Mouse (Mus musculus): ENCODE data around the gene Arrdc5. TPM values are rescaled to one million over a fixed set of nuclear protein-coding genes. Genes with fewer than 3 reads are reported as not detected.

Gene Arrdc5
- polyA plus RNA-seq, 1 experiment, result not detected

DNA sequence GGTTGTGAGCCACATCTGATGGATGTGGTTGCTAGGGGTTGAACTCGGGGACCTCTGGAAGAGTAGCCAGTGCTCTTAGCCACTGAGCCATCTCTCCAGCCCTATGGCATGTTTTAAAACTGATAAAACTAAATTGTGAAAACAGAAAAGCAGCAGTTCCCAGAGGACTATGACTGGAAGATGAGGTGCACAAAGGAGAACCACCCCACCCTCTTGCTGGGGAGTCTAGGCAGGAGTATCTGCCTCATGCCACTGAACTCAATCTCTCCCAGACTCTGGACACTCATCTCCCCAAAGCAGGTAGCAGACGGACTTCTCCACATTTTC lies 22.6 kb downstream of the Arrdc5 start:
- Histone ChIP-seq H3K36me3 (ENCODE audit: control insufficient read depth, insufficient read depth, low read length) (peaks cover 2% of the 10 kb centered on the region; the same call in 1 of the 2 replicates), H3K4me3 (ENCODE audit: insufficient read depth, low read depth, low read length) (no peak overlapping the region), H3K4me1 (ENCODE audit: control insufficient read depth, insufficient read depth, low read length) (peaks cover 35% of the 10 kb centered on the region; the same call in 1 of the 2 replicates), H3K27me3 (replicated peaks; ENCODE audit: control insufficient read depth, insufficient read depth, low read length) (no peaks in the 10 kb centered on the region), H3K27ac (ENCODE audit: insufficient read depth, low read depth, low read length) (0 out of 2 replicates have a peak overlapping the region, but pooled peaks have one; percentile 14)
- no peak for DNase-seq
- TF ChIP-seq CTCF (conservative IDR thresholded peaks at IDR 0.05; ENCODE audit: insufficient read depth, insufficient read length, low read depth, low read length), result no peak
- no peak for TF ChIP-seq POLR2A (IDR thresholded peaks at IDR 0.05; ENCODE audit: low read depth, low read length)
- WGBS, result 41% methylated on average over 2 of the region's 2 CpGs

DNA sequence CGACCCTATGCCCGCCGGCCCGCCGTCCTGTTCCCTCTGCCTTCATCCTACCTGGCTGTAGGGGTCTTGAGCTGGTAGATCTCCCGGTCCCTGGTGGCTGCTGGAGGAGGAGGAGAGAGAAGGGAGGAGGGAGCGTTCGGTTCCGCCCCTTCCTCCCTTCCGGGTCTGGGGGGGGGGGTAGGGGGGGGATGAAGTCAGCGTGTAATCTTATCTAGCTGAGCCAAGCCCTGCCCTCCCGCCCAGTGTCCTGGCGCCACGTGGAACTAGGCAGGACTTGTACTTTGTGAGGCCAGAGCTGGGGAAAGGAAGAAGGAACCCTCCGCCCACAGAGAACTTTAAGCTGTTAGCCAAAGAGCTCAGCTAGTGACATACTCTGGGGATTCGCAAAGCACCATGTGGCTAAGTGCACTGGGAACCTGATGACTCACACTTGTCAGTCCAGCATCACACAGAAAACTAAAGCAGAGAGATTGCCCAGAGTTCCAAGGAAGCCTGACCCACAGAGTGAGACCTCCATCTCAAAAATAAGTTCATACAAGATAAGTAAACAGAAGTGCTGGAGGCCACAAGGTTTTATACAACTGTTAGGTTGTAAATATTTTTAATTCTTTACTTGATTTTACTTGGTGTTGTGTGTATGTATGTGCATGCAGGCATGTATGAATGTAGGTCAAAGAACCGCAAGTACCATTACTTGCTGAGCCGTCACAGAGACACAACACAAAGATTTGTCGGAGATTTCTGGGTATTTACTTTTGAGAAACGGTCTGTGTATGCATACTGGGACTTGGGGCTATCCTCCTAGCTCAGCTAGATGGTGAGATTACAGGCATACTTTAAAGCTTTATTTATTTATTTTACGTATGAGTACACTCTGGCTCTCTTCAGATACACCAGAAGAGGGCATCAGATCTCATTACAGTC lies 23.2 kb downstream of the Arrdc5 start, which contains the start of gene Ticam1:
Gene Ticam1 (minus strand): TSS at position 144 of the 924 bp plus-strand sequence.
- TF ChIP-seq POLR2A (IDR thresholded peaks at IDR 0.05; ENCODE audit: low read depth, low read length) (peak; percentile 40), CTCF (conservative IDR thresholded peaks at IDR 0.05; ENCODE audit: insufficient read depth, insufficient read length, low read depth, low read length) (no peak)
- Histone ChIP-seq H3K27ac (ENCODE audit: insufficient read depth, low read depth, low read length) (peak within 1 kb of the TSS; percentile 93), H3K27me3 (replicated peaks; ENCODE audit: control insufficient read depth, insufficient read depth, low read length) (no peaks in the 10 kb centered on the region), H3K4me1 (ENCODE audit: control insufficient read depth, insufficient read depth, low read length) (peaks cover 37% of the 10 kb centered on the region; the same call in 1 of the 2 replicates), H3K36me3 (ENCODE audit: control insufficient read depth, insufficient read depth, low read length) (peaks cover 2% of the 10 kb centered on the region; the same call in 1 of the 2 replicates), H3K4me3 (ENCODE audit: insufficient read depth, low read depth, low read length) (peak within 1 kb of the TSS; percentile 90)
- WGBS, result 3% methylated on average over 21 of the region's 21 CpGs
- peak; percentile 98 for DNase-seq

DNA sequence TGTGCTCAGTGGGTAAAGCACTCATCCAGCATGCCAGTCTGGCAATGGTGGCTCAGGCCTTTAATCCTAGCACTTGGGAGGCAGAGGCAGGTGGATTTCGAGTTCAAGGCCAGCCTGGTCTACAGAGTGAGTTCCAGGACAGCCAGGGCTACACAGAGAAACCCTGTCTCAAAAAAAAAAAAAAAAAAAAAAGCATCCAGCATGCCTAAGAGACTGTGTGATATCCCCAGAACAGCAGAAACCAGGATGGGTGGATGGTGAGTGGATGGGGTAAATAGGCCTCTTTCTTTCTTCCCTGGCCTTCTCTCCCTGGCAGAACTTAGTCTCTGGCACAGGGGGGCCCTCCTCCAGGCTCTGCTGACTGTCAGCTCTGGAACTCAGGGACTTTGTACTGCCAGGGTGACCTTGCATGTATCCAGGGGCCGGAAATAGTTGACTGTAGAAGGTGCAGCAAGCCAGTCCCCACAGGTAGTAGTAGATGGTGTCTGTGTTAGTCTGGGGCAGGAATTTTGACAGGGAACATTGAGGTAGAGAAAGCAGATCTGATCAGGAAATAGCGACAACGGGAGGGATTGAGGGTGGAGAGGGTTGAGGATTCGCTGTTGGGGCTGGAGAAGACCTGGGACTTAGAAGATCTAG lies 24.1 kb downstream of the Arrdc5 start:
- TF ChIP-seq POLR2A (IDR thresholded peaks at IDR 0.05; ENCODE audit: low read depth, low read length) (no peak), CTCF (conservative IDR thresholded peaks at IDR 0.05; ENCODE audit: insufficient read depth, insufficient read length, low read depth, low read length) (no peak)
- no peaks in the 10 kb centered on the region for H3K27me3 ChIP-seq (replicated peaks; ENCODE audit: control insufficient read depth, insufficient read depth, low read length)
- peak; percentile 87 for DNase-seq
- peaks cover 2% of the 10 kb centered on the region; the same call in 1 of the 2 replicates for H3K36me3 ChIP-seq (ENCODE audit: control insufficient read depth, insufficient read depth, low read length)
- 12% methylated on average over 5 of the region's 5 CpGs for WGBS
- H3K4me1 ChIP-seq (ENCODE audit: control insufficient read depth, insufficient read depth, low read length), result peaks cover 37% of the 10 kb centered on the region; the same call in 1 of the 2 replicates
- H3K27ac ChIP-seq (ENCODE audit: insufficient read depth, low read depth, low read length), result peak overlapping the region; percentile 93
- peak overlapping the region; percentile 90 for H3K4me3 ChIP-seq (ENCODE audit: insufficient read depth, low read depth, low read length)

DNA sequence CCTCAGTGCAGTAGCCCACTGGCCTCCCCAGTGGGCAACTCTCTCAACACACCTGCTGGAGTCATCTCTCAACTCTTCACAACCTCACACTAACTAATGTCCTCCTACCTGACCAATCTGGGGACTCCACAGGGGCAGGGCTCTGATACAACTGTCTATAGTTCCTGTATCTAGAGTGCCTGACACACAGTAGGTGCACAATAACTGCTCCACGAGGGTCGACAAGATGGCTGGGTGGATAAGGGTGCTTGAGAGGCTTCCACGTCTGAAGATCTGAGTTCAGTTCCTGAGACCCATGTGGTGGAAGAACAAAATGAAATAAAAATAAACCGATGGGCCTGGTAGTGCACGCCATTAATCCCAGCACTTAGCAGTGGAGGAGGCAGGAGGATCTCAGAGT lies 26.1 kb downstream of the Arrdc5 start:
- Histone ChIP-seq H3K36me3 (ENCODE audit: control insufficient read depth, insufficient read depth, low read length) (no peaks in the 10 kb centered on the region), H3K4me3 (ENCODE audit: insufficient read depth, low read depth, low read length) (no peak overlapping the region), H3K27me3 (replicated peaks; ENCODE audit: control insufficient read depth, insufficient read depth, low read length) (no peaks in the 10 kb centered on the region), H3K27ac (ENCODE audit: insufficient read depth, low read depth, low read length) (no peak overlapping the region), H3K4me1 (ENCODE audit: control insufficient read depth, insufficient read depth, low read length) (peaks cover 37% of the 10 kb centered on the region; the same call in 1 of the 2 replicates)
- 91% methylated on average over 5 of the region's 5 CpGs for WGBS
- no peak for TF ChIP-seq CTCF (conservative IDR thresholded peaks at IDR 0.05; ENCODE audit: insufficient read depth, insufficient read length, low read depth, low read length)
- TF ChIP-seq POLR2A (IDR thresholded peaks at IDR 0.05; ENCODE audit: low read depth, low read length), result no peak
- DNase-seq, result no peak

DNA sequence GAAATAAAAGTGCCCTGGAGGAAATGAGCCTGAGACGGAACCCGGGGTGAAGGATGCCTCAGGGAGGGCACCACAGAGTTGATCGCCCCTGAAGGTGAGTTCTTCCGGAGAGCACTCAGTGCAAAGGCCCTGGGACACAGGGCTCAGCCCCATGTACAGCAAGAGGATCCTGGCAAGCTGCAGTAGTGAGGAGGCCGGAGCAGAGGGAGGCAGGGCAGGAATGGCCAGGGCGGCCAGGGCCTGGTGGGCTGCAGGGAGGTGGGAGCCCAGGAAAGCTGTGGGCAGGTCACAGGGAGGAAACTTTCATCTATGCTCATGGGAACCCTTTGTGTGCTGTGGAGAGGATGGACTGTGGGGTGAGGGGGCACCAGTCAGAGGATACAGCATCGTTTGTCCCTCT lies 26.6 kb downstream of the Arrdc5 start:
- Histone ChIP-seq H3K27ac (ENCODE audit: insufficient read depth, low read depth, low read length) (peak overlapping the region; percentile 27), H3K36me3 (ENCODE audit: control insufficient read depth, insufficient read depth, low read length) (no peaks in the 10 kb centered on the region), H3K4me1 (ENCODE audit: control insufficient read depth, insufficient read depth, low read length) (peaks cover 37% of the 10 kb centered on the region; the same call in 1 of the 2 replicates), H3K27me3 (replicated peaks; ENCODE audit: control insufficient read depth, insufficient read depth, low read length) (no peaks in the 10 kb centered on the region), H3K4me3 (ENCODE audit: insufficient read depth, low read depth, low read length) (no peak overlapping the region)
- no peak for DNase-seq
- 58% methylated on average over 7 of the region's 7 CpGs for whole genome bisulfite sequencing
- no peak for TF ChIP-seq CTCF (conservative IDR thresholded peaks at IDR 0.05; ENCODE audit: insufficient read depth, insufficient read length, low read depth, low read length)
- no peak for TF ChIP-seq POLR2A (IDR thresholded peaks at IDR 0.05; ENCODE audit: low read depth, low read length)

DNA sequence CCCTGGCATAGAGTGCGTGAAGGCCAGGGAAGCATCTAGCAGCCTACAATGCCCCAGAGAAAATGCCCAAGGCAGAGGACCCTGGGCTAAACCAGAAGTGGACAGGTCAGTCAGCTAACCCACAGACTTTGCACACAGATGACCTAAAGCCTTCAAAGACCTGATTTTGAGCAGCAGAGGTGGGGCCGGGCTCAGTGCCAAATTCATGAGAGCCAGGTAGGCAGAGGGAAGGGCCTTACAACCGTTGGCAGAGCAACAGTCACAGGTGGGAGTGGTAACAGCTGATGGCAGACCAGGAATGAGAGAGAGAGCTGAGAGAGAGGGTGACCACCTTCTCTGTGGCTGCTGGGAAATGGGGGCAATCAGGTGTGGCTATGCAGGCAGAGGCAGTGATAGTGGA lies 27.4 kb downstream of the Arrdc5 start:
- Histone ChIP-seq H3K36me3 (ENCODE audit: control insufficient read depth, insufficient read depth, low read length) (no peaks in the 10 kb centered on the region), H3K27me3 (replicated peaks; ENCODE audit: control insufficient read depth, insufficient read depth, low read length) (no peaks in the 10 kb centered on the region), H3K27ac (ENCODE audit: insufficient read depth, low read depth, low read length) (peak overlapping the region; percentile 27; the same call in 1 of the 2 replicates), H3K4me1 (ENCODE audit: control insufficient read depth, insufficient read depth, low read length) (peaks cover 32% of the 10 kb centered on the region; the same call in 1 of the 2 replicates), H3K4me3 (ENCODE audit: insufficient read depth, low read depth, low read length) (no peak overlapping the region)
- 52% methylated on average over 3 of the region's 3 CpGs for WGBS
- no peak for TF ChIP-seq CTCF (conservative IDR thresholded peaks at IDR 0.05; ENCODE audit: insufficient read depth, insufficient read length, low read depth, low read length)
- TF ChIP-seq POLR2A (IDR thresholded peaks at IDR 0.05; ENCODE audit: low read depth, low read length), result no peak
- DNase-seq, result peak; percentile 76
